Mouse (Mus musculus): ENCODE measurements around the gene Ran. TPM values are rescaled to one million over a fixed set of nuclear protein-coding genes. Genes with fewer than 3 reads are reported as not detected.
"Not testable (repeated sequence)": the region's sequence is repeated elsewhere in the genome, so short reads cannot be mapped to it uniquely, and the experiment has no call there.

Ran gene
- 100 to 1,000 TPM; 121 TPM for total RNA-seq (2021)

- intact Hi-C loops (cut with DNase I) = loop anchor here (1.0 kb wide), 1 partner anchor 11 kb away; the partner anchor contains the start of gene Stx2
- DNase-seq = peak; percentile 95 to 97
These were observed at the start of gene Ran for GRCm38 (mm10) chr5:129019497-129020299. Gene Ran (plus strand): TSS chr5:129020069.

- no peak for DNase-seq
- intact Hi-C loops (cut with DNase I) = loop anchor here (5.0 kb wide), 2 partner anchors 239 to 449 kb away; no protein-coding TSS in a partner anchor
These were observed 49.0 kb upstream of the Ran start for GRCm38 (mm10) chr5:128970878-128971277.

DNA sequence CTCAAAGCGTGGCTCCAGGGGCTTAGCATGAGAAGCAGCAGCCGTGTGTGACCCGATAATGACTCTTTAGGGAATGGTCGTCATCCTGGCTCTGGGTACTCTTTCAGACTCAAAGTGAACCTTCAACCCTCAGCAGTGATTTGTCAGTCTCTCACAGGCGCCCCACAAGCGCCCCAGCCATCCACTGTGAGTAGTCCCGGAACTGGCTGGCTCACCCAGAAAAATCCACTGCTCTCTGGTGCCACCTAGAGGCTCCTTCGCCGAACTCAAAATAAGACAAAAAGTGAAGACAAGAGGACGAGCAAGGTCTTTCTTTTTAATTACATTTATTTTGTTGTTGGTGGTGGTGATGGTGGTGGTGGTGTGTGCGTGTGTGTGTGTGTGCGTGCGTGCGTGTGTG is 48.6 kb upstream of the Ran start:
- DNase-seq = peak; percentile 67 to 79
- intact Hi-C loops (cut with DNase I) = loop anchor here (5.0 kb wide), 2 partner anchors 239 to 449 kb away; no protein-coding TSS in a partner anchor

DNA sequence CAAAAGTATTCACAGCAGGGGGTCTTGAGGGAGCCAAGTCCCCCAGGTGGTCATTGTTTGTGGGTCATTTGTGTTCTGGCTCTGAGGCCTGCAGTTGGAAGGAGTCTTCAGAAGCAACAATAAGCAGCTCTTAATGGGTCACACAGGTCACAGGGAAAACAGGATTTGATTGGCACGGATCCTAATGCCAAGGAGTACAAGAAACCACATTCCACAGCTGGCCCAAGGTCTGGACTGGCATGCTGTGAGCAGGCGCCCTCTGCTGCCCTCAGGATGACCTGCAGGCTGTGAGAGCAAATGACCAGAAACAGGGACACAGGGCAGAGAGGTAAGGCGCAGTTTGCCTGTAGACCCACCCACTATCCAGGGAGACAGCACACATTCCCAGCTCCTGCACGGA is 43.6 kb upstream of the Ran start:
- intact Hi-C loops (cut with DNase I) = no loop called here
- DNase-seq = peak; percentile 11 to 21

DNA sequence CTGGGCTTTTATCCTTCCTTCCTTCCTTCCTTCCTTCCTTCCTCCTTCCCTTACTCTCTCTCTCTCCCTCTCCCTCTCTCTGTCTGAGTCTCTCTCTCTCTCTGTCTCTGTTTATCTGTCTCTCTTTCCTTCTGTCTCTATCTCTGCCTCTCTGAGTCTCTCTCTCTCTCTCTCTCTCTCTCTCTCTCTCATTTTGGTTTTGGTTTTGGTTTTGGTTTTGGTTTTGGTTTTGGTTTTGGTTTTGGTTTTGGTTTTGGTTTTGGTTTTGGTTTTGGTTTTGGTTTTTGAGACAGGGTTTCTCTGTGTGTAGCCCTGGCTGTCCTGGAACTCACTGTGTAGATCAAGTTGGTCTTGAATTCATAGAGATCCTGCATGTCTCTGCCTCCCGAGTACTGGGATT is 42.4 kb upstream of the Ran start:
- intact Hi-C loops (cut with DNase I); DNase-seq: not testable (repeated sequence)

GRCm38 (mm10) chr5:128978957-128979356 is 40.9 kb upstream of the Ran start:
- no peak for DNase-seq
- intact Hi-C loops (cut with DNase I) = no loop called here

DNA sequence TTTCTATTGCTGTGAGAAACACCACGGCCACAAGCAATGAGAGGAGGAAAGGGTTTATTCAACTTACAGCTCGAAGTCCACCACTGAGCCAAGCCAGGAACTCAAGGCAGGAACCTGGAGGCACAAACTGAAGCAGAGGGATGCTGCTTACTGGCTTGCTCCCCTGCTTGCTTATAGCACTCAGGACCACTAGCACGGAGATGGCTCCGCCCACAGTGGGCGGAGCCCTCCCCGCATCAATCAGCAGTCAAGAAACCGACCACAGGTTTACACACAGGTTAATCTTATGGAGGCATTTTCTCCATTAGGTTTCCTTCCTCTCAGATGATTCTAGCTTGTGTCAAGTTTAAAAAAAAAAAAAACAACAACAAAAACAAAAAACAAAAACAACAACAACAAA is 39.0 kb upstream of the Ran start:
- intact Hi-C loops (cut with DNase I) = loop anchor here (5.0 kb wide), 1 partner anchor 174 kb away; no protein-coding TSS in a partner anchor
- DNase-seq = no peak

DNA sequence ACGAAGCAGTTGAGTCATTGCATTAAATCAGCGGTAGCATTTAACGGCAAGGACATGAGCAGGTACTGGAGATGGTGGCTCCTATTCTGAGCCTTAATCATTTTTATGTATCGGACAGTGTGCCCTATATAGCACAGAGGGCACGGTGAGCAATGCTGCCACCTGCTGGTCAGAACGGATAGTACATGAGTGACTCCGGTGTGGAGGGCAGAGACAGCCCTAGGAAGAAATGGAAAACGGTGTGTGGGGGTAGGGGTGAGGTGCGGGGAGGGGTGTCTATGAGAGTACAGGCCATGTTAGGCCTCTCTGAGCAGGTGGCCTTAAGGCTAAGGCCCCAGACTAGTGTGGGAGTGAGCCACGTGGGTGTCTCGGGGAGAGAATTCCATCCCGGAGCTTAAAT is 38.3 kb upstream of the Ran start:
- peak; percentile 54 to 75 for DNase-seq
- intact Hi-C loops (cut with DNase I) = loop anchor here (5.0 kb wide), 1 partner anchor 174 kb away; no protein-coding TSS in a partner anchor

GRCm38 (mm10) chr5:128984536-128984935 is 35.3 kb upstream of the Ran start:
- intact Hi-C loops (cut with DNase I) = loop anchor here (5.0 kb wide), 1 partner anchor 177 kb away; no protein-coding TSS in a partner anchor
- DNase-seq = no peak

GRCm38 (mm10) chr5:128985946-128986345 is 33.9 kb upstream of the Ran start:
- intact Hi-C loops (cut with DNase I) = no loop called here
- no peak for DNase-seq

DNA sequence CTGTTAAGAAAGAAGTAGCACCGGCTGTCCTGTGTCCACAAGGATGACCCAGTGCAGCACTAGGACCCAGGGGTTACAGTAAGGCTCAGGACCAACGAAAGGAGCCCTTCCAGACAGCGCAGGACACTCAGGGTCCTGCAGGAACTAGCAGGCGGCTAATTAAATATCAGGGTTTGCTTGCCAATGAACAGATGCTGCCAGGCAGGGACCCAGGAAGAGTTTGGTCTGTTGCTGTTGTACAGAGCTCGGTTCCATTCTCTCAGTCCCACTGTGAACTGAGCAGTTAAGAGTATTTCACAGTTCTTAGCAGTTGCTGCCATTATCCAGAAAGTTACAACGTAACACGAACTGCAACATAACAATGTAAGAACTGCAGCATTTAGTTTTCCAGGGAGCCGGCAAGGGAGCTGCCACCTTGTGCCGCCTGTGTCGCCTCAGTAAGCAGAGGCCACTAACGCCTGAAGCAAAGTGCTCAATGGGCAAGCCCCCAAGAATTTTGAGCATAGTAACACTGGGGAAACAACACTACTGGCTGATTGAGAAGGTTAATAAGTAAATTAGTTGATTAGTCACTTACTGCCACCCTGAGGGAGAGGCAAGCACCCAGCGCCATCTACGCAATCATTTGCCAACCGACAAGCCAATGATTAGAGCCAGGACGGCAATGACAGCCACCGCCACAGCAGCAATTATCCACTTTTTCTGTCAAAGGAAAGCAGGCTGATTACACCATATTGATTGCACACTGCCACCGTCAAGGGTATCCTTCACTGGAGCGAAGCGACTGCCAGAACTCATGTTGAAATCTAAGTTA is 32.5 kb upstream of the Ran start:
- intact Hi-C loops (cut with DNase I) = no loop called here
- no peak for DNase-seq

GRCm38 (mm10) chr5:129000706-129001468 is 19.0 kb upstream of the Ran start:
- intact Hi-C loops (cut with DNase I) = no loop called here
- DNase-seq = peak in 1 of 2 experiments; percentile 33

- intact Hi-C loops (cut with DNase I) = no loop called here
- DNase-seq = peak; percentile 58 to 59
These were observed 17.3 kb upstream of the Ran start for GRCm38 (mm10) chr5:129002571-129003011.

DNA sequence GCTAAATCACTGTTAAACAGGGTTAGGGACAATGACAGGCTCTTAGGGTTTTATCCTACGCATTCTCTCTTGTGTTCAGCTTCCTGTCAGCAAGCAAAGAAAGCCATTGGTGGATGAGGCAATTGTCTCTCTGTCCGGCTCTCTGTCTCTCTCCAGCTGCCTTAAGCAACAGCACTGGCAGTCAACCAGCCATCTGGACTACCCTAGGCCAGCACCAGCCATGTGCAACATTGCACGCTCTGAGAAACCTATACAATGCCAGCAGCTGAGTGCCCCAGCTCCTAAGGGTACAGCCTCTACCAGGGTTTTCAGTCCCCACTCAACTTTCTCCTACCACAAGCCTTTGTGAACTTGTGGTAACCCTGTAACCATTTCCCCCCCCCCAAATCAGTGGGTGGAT is 14.5 kb upstream of the Ran start:
- DNase-seq = peak; percentile 24 to 25
- intact Hi-C loops (cut with DNase I) = no loop called here

- peak; percentile 27 to 28 for DNase-seq
- intact Hi-C loops (cut with DNase I) = no loop called here
These were observed 13.7 kb upstream of the Ran start for GRCm38 (mm10) chr5:129006031-129006788.

GRCm38 (mm10) chr5:129007105-129007957 is 12.5 kb upstream of the Ran start:
- DNase-seq = peak; percentile 23 to 27
- intact Hi-C loops (cut with DNase I) = no loop called here

DNA sequence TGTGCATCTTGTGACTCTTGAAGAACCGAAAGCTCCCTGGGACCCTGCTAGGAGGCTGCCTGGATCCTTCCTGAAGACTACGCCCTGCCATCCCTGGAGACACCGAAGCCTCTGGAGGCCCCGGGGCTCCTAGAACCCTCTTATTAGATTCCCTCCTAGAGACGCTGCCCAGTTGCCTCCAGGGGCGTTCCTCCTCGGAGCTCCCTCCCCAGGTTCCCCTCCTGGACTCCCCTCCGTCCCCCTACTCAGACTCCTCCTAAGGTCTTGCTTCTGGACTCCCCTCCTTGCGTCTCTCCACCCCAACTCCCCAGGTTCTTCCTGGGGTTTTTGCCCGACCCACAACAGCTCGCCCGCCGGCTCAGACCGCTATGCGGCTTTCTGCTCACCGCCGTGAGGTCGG is 11.9 kb upstream of the Ran start:
- intact Hi-C loops (cut with DNase I) = loop anchor here (1.0 kb wide), 1 partner anchor 11 kb away; no protein-coding TSS in a partner anchor
- no peak for DNase-seq

- intact Hi-C loops (cut with DNase I) = loop anchor here (1.0 kb wide), 1 partner anchor 11 kb away; no protein-coding TSS in a partner anchor
- peak; percentile 92 for DNase-seq
These were observed 11.4 kb upstream of the Ran start, which contains the start of gene Stx2 for GRCm38 (mm10) chr5:129008412-129008826. Gene Stx2 (minus strand): TSS chr5:129008574.

GRCm38 (mm10) chr5:129009577-129009976 is 10.3 kb upstream of the Ran start:
- no peak for DNase-seq
- intact Hi-C loops (cut with DNase I) = no loop called here
